Mouse (Mus musculus) thymus, adult 18-20 months (tissue): Measurements from ENCODE around the gene Olfr463.

Source experiments
- DNase-seq, 2 experiments: peaks; one replicate each; pipeline ENCODE4 v3.0.0; 2022; ENCODE audit warnings: mixed read lengths in 2 of 2

Gene Olfr463

DNA sequence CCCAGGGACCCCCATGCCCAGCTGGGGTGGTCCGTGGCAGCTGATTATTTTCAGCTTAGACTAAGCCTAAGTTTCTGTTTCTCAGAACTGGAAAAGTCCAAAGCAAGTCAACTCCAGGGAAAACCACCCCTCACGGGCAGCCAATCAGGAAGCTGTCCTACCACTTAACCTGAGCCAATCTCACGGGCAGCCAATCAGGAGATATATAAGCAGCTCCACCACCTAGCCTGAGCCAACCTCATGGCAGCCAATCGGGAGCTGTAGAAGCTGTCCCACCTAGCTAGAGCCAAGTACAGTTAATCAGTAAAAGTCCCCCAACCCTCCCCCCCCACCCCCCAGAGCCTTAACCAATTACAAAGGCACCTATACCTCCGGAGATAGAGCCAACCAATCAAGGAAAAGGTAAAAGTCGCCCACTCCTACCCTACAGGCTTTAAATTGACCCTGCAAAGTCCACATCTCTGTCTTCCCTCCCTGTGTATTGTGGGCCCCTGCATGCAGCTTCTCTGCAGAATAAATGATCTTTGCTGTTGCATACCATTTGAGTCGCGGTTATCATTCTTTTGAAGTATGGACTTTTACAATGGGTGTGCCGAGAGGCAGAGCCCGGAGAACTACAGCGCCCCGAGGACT lies 50.1 kb downstream of the Olfr463 start:
- DNase-seq = no peak
